Comparison of ENCODE assay signal across 12 mouse cellular contexts in genomic region chr19:45013581-45014225, GRCm38 (mm10). TPM values are rescaled to one million over a fixed set of nuclear protein-coding genes. Genes with fewer than 3 reads are reported as not detected.
A peak's percentile ranks its signal among the peaks of the same experiment; 100 is the strongest.
DNase-seq lines count a peak whose midpoint lies in the region; ATAC-seq and TF ChIP-seq lines count a peak whose summit lies in the region.
"Had no signal": no experiment of that assay in that cellular context is flagged by ENCODE, and none has a peak within 500 bp of the region (broad histone marks: within the 10 kb centered on the region; RNA-seq: fewer than 3 reads in every experiment).

No protein-coding gene starts in this region.

- TF ChIP-seq POLR2A in CH12.LX (IDR thresholded peaks at IDR 0.05; ENCODE audit: low read depth, low read length), result no peak
- TF ChIP-seq POLR2A in cerebellum, adult 2 months (IDR thresholded peaks at IDR 0.05; ENCODE audit: borderline replicate concordance, insufficient read depth, low read length), result no peak

- dilution Hi-C loops in CH12.LX (cut with MboI; ENCODE audit: extremely low pct_ligation_motif_present, extremely low pct_unique_long_range_greater_than_20kb, low sequenced_read_pairs), result no loop called here

- no peaks in the 10 kb centered on the region for H3K9me3 ChIP-seq in heart, embryonic 16.5 days (replicated peaks; ENCODE audit: control insufficient read depth, low read length)
- H3K9me3 ChIP-seq in CH12.LX (replicated peaks; ENCODE audit: low read length), result no peaks in the 10 kb centered on the region
- no peaks in the 10 kb centered on the region for H3K9me3 ChIP-seq in limb, embryonic 13.5 days
- H3K9me3 ChIP-seq: midbrain, embryonic 15.5 days had no signal

- no peak overlapping the region for H3K4me2 ChIP-seq in heart, embryonic 16.5 days (ENCODE audit: low read depth, low read length)
- no peak overlapping the region for H3K4me2 ChIP-seq in CH12.LX (ENCODE audit: insufficient read depth, low read depth, poor library complexity, severe bottlenecking)
- H3K4me2 ChIP-seq in limb, embryonic 13.5 days (replicated peaks), result peak overlapping the region; percentile 91
- H3K4me2 ChIP-seq: midbrain, embryonic 15.5 days had no signal

- no peak for DNase-seq in heart, postnatal 14 days
- DNase-seq in CH12.LX (ENCODE audit: extremely low read depth) (no peak), MEL-GATA-1-ER (ENCODE audit: extremely low read depth, low read depth) (peak; percentile 35)
- DNase-seq in cerebellum, adult 2 months, result no peak
- DNase-seq in adrenal gland, adult 8-10 months, result no peak
- DNase-seq in ovary, postnatal 14 days (ENCODE audit: low spot score), result no peak
- DNase-seq: thymus, adult 2 months had no signal

- peaks cover 26% of the 10 kb centered on the region for H3K4me1 ChIP-seq in heart, embryonic 16.5 days (ENCODE audit: control insufficient read depth, insufficient read depth, low read length)
- H3K4me1 ChIP-seq in CH12.LX (ENCODE audit: control insufficient read depth in 1 of 2, insufficient read depth in 2 of 2), result peaks cover 15 to 48% of the 10 kb centered on the region in 2 experiments
- H3K4me1 ChIP-seq in limb, embryonic 13.5 days, result peaks cover 48% of the 10 kb centered on the region
- H3K4me1 ChIP-seq in cerebellum, adult 2 months (ENCODE audit: control insufficient read depth, insufficient read depth, low read length), result peaks cover 3% of the 10 kb centered on the region; the same call in 1 of the 2 replicates

- H3K36me3 ChIP-seq in heart, embryonic 16.5 days (ENCODE audit: control insufficient read depth, insufficient read depth), result peaks cover 15% of the 10 kb centered on the region
- peaks cover 22 to 44% of the 10 kb centered on the region in 2 experiments for H3K36me3 ChIP-seq in CH12.LX (replicated peaks in 1 of 2; ENCODE audit: control insufficient read depth in 1 of 2, insufficient read depth in 1 of 2, low read length in 1 of 2)
- H3K36me3 ChIP-seq in limb, embryonic 13.5 days, result peaks cover 33% of the 10 kb centered on the region

- no peaks in the 10 kb centered on the region for H3K27me3 ChIP-seq in heart, embryonic 16.5 days (ENCODE audit: control insufficient read depth, insufficient read depth, low read length)
- peaks cover 16% of the 10 kb centered on the region for H3K27me3 ChIP-seq in CH12.LX (replicated peaks)
- H3K27me3 ChIP-seq in limb, embryonic 13.5 days, result no peaks in the 10 kb centered on the region
- no peaks in the 10 kb centered on the region for H3K27me3 ChIP-seq in cerebellum, adult 2 months (ENCODE audit: control insufficient read depth, insufficient read depth, low read length)
- H3K27me3 ChIP-seq: Patski had no signal

- in situ Hi-C loops in CH12.LX (cut with MboI; ENCODE audit: low pct_ligation_motif_present, low pct_unique_long_range_greater_than_20kb, low sequenced_read_pairs), result no loop called here

- TF ChIP-seq EP300 in CH12.LX (IDR thresholded peaks at IDR 0.05; ENCODE audit: low read length), result no peak

- peak overlapping the region; percentile 95 for H3K9ac ChIP-seq in heart, embryonic 16.5 days (ENCODE audit: low read length)
- no peak overlapping the region for H3K9ac ChIP-seq in CH12.LX (ENCODE audit: insufficient read depth, low read depth)
- 0 out of 2 replicates have a peak overlapping the region, but pooled peaks have one; percentile 5 for H3K9ac ChIP-seq in limb, embryonic 13.5 days
- H3K9ac ChIP-seq: midbrain, embryonic 15.5 days had no signal

- no peak for TF ChIP-seq RAD21 in CH12.LX (IDR thresholded peaks at IDR 0.05; ENCODE audit: low read depth, low read length)

- H3K4me3 ChIP-seq in heart, embryonic 16.5 days (ENCODE audit: low read length), result no peak overlapping the region
- no peak overlapping the region for H3K4me3 ChIP-seq in CH12.LX (replicated peaks in 1 of 3; ENCODE audit: low read depth in 2 of 3, low read length in 2 of 3, poor library complexity in 1 of 3)
- peak overlapping the region; percentile 11; the same call in 1 of the 2 replicates for H3K4me3 ChIP-seq in limb, embryonic 13.5 days
- H3K4me3 ChIP-seq in cerebellum, adult 2 months (replicated peaks; ENCODE audit: insufficient read depth, low read depth, low read length), result no peak overlapping the region
- H3K4me3 ChIP-seq: midbrain, embryonic 15.5 days had no signal

- ATAC-seq in heart, embryonic 16.5 days (replicated peaks; ENCODE audit: extremely low read depth, insufficient read depth, low FRiP score), result no peak
- no peak for ATAC-seq in limb, embryonic 13.5 days (ENCODE audit: low FRiP score, low read depth)
- ATAC-seq: midbrain, embryonic 15.5 days; Patski had no signal

- H3K27ac ChIP-seq in heart, embryonic 16.5 days (ENCODE audit: low read length), result peak overlapping the region; percentile 100
- no peak overlapping the region for H3K27ac ChIP-seq in CH12.LX (ENCODE audit: insufficient read depth, low read depth)
- peak overlapping the region; percentile 99 for H3K27ac ChIP-seq in limb, embryonic 13.5 days
- H3K27ac ChIP-seq in cerebellum, adult 2 months (ENCODE audit: insufficient read depth, low read length), result no peak overlapping the region

- WGBS in heart, embryonic 16.5 days, result 57% methylated on average over 6 of the region's 6 CpGs
- WGBS in limb, embryonic 13.5 days, result 31% methylated on average over 6 of the region's 6 CpGs
- 82% methylated on average over 6 of the region's 6 CpGs for WGBS in cerebellum, adult 2 months

- intact Hi-C loops in heart, postnatal 14 days (cut with DNase I), result no loop called here

- no peak for TF ChIP-seq CTCF in CH12.LX (conservative IDR thresholded peaks at IDR 0.05 in 1 of 2, IDR thresholded peaks at IDR 0.05 in 1 of 2; ENCODE audit: low read depth in 2 of 2, low read length in 2 of 2)
- no peak for TF ChIP-seq CTCF in cerebellum, adult 2 months (IDR thresholded peaks at IDR 0.05; ENCODE audit: borderline replicate concordance, insufficient read depth, low read depth, low read length)

- no peaks in the 10 kb centered on the region for H3K79me2 ChIP-seq in CH12.LX (replicated peaks; ENCODE audit: control insufficient read depth, extremely low read depth, insufficient read depth, poor library complexity, severe bottlenecking)

TF ChIP-seq in CH12.LX, 34 proteins besides CTCF, POLR2A, EP300 and RAD21:
- TF ChIP-seq SMC3 (IDR thresholded peaks at IDR 0.05; ENCODE audit: low read depth, low read length) (no peak), POLR2AphosphoS2 (IDR thresholded peaks at IDR 0.05; ENCODE audit: low read depth, low read length) (0 out of 2 replicates have a peak, but pooled peaks have one; percentile 81), USF1 (IDR thresholded peaks at IDR 0.05; ENCODE audit: low read depth, low read length) (no peak), PAX5 (IDR thresholded peaks at IDR 0.05; ENCODE audit: low read length) (no peak), ETS1 (conservative IDR thresholded peaks at IDR 0.05; ENCODE audit: low read depth, low read length) (no peak), IRF4 (IDR thresholded peaks at IDR 0.05; ENCODE audit: low read depth, low read length) (no peak)
TF ChIP-seq in CH12.LX: peak in this region for 1.

RNA-seq across cellular contexts. Expression of gene Lzts2, which starts 0.5 kb away (rescaled TPM):
- polyA plus RNA-seq in heart, embryonic 16.5 days (2015; fragmentation: Nextera tagmentation; extraction: Ambion mirVana), result 38.0 and 45.8 TPM in 2 replicates
- 10 to 100 TPM; 66.4 to 72.4 TPM for total RNA-seq in heart, postnatal 14 days (2021)
- total RNA-seq in CH12.LX (2012; rRNA removed) (17.5 and 22.1 TPM in 2 replicates), CH12.LX (2014; rRNA removed) (0.68 and 0.73 TPM in 2 replicates)
- polyA plus RNA-seq in CH12.LX (2012; ENCODE audit: insufficient read length, low read depth), result 2.2 and 3.1 TPM in 2 replicates
- polyA plus RNA-seq in limb, embryonic 13.5 days (2015; fragmentation: Nextera tagmentation; extraction: Ambion mirVana), result 68.8 and 68.9 TPM in 2 replicates
- 54.1 and 56.3 TPM in 2 replicates for polyA plus RNA-seq in cerebellum, adult 2 months (2012; rRNA removed)
- total RNA-seq in adrenal gland, adult 8-10 months (2022), result 100 to 1,000 TPM; 100 to 121 (median 110) TPM

RNA-seq across cellular contexts. Expression of gene Mrpl43, which starts 7.5 kb away (rescaled TPM):
- 64.4 and 68.6 TPM in 2 replicates for polyA plus RNA-seq in heart, embryonic 16.5 days (2015; fragmentation: Nextera tagmentation; extraction: Ambion mirVana)
- 10 to 100 TPM; 50.3 to 53.9 TPM for total RNA-seq in heart, postnatal 14 days (2021)
- total RNA-seq in CH12.LX (2012; rRNA removed) (72.7 and 76.6 TPM in 2 replicates), CH12.LX (2014; rRNA removed) (63.5 and 72.7 TPM in 2 replicates)
- 75.1 and 77.9 TPM in 2 replicates for polyA plus RNA-seq in CH12.LX (2012; ENCODE audit: insufficient read length, low read depth)
- polyA plus RNA-seq in limb, embryonic 13.5 days (2015; fragmentation: Nextera tagmentation; extraction: Ambion mirVana), result 69.2 and 76.3 TPM in 2 replicates
- polyA plus RNA-seq in cerebellum, adult 2 months (2012; rRNA removed), result 86.7 and 88.3 TPM in 2 replicates
- total RNA-seq in adrenal gland, adult 8-10 months (2022), result 10 to 100 TPM; 44.2 to 57.9 (median 48.4) TPM

RNA-seq across cellular contexts. Expression of gene Twnk, which starts 8.2 kb away (rescaled TPM):
- 23.2 and 24.5 TPM in 2 replicates for polyA plus RNA-seq in heart, embryonic 16.5 days (2015; fragmentation: Nextera tagmentation; extraction: Ambion mirVana)
- 10 to 100 TPM; 21.5 to 22.0 TPM for total RNA-seq in heart, postnatal 14 days (2021)
- total RNA-seq in CH12.LX (2012; rRNA removed) (18.9 and 21.9 TPM in 2 replicates), CH12.LX (2014; rRNA removed) (12.4 and 14.0 TPM in 2 replicates)
- polyA plus RNA-seq in CH12.LX (2012; ENCODE audit: insufficient read length, low read depth), result 30.1 and 32.4 TPM in 2 replicates
- 22.7 and 24.1 TPM in 2 replicates for polyA plus RNA-seq in limb, embryonic 13.5 days (2015; fragmentation: Nextera tagmentation; extraction: Ambion mirVana)
- 11.2 and 11.7 TPM in 2 replicates for polyA plus RNA-seq in cerebellum, adult 2 months (2012; rRNA removed)
- total RNA-seq in adrenal gland, adult 8-10 months (2022), result 10 to 100 TPM; 34.8 to 40.2 (median 37.5) TPM

RNA-seq across cellular contexts. Expression of gene Sema4g, which starts 24.8 kb away (rescaled TPM):
- 0.79 and 0.94 TPM in 2 replicates for polyA plus RNA-seq in heart, embryonic 16.5 days (2015; fragmentation: Nextera tagmentation; extraction: Ambion mirVana)
- total RNA-seq in heart, postnatal 14 days (2021), result under 1 TPM; 0.56 to 0.72 TPM
- total RNA-seq in CH12.LX (2012; rRNA removed) (0.55 and 1.1 TPM in 2 replicates), CH12.LX (2014; rRNA removed) (0.38 and 0.71 TPM in 2 replicates)
- 8.3 and 8.4 TPM in 2 replicates for polyA plus RNA-seq in CH12.LX (2012; ENCODE audit: insufficient read length, low read depth)
- polyA plus RNA-seq in limb, embryonic 13.5 days (2015; fragmentation: Nextera tagmentation; extraction: Ambion mirVana), result 6.9 and 7.4 TPM in 2 replicates
- 90.3 and 101 TPM in 2 replicates for polyA plus RNA-seq in cerebellum, adult 2 months (2012; rRNA removed)
- 10 to 100 TPM in 2 of 4 experiments, 1 to 10 TPM in 2; 4.3 to 14.9 (median 10.2) TPM for total RNA-seq in adrenal gland, adult 8-10 months (2022)
- total RNA-seq: granulocyte monocyte progenitor cell, adult 5-6 weeks had no signal

RNA-seq across cellular contexts. Expression of gene Pdzd7, which starts 31.8 kb away (rescaled TPM):
- 0.14 and 0.25 TPM in 2 replicates for polyA plus RNA-seq in heart, embryonic 16.5 days (2015; fragmentation: Nextera tagmentation; extraction: Ambion mirVana)
- total RNA-seq in heart, postnatal 14 days (2021), result under 1 TPM in 1 of 2 experiments, not detected in 1; 0.19 TPM
- 0.04 and 0.17 TPM in 2 replicates for total RNA-seq in CH12.LX (2012; rRNA removed)
- 0.12 and 0.20 TPM in 2 replicates for total RNA-seq in CH12.LX (2014; rRNA removed)
- polyA plus RNA-seq in CH12.LX (2012; ENCODE audit: insufficient read length, low read depth), result 0.15 TPM in 1 of 2 replicates, not detected in the other
- 0.41 and 0.56 TPM in 2 replicates for polyA plus RNA-seq in limb, embryonic 13.5 days (2015; fragmentation: Nextera tagmentation; extraction: Ambion mirVana)
- 7.6 and 9.1 TPM in 2 replicates for polyA plus RNA-seq in cerebellum, adult 2 months (2012; rRNA removed)
- total RNA-seq in adrenal gland, adult 8-10 months (2022), result under 1 TPM; 0.12 to 1.00 (median 0.56) TPM

Comparison
In these comparisons a context has a peak if more than half of its experiments do, and no peak if none do; other contexts are left out.
1. H3K27ac ChIP-seq: peak in heart, embryonic 16.5 days (single experiment) and limb, embryonic 13.5 days (single experiment); none in CH12.LX (single experiment) and cerebellum, adult 2 months (single experiment).